In the genomic region with DNA sequence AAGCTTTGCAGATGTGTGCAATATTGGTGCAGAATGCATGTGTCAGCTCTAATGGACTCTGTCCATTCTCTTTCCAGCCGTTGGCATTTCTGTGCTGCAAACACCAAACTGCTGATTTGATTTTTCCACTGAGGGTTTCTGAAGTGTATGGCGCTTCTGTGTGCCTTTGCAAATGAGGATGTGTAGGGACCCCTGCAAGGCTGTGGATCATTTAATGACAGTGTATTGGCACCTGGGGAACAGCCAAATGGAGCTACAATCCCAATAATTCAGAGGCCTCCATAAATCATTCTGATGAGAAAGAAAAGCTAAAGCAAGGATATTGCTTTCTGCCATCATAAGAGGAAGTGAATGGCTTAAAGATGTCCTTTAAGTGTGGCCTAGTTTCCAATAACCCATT, we compare ENCODE assay signal across 20 mouse cellular contexts.
DNase-seq lines count a peak whose midpoint lies in the region; ATAC-seq and TF ChIP-seq lines count a peak whose summit lies in the region.
"Had no signal": no experiment of that assay in that cellular context is flagged by ENCODE, and none has a peak within 500 bp of the region (broad histone marks: within the 10 kb centered on the region; RNA-seq: fewer than 3 reads in every experiment).

No protein-coding gene starts in this region.

- no peaks in the 10 kb centered on the region for H3K36me3 ChIP-seq in hindbrain, embryonic 11.5 days (ENCODE audit: control insufficient read depth, insufficient read depth, low read length)
- no peaks in the 10 kb centered on the region for H3K36me3 ChIP-seq in hindbrain, embryonic 12.5 days
- no peaks in the 10 kb centered on the region for H3K36me3 ChIP-seq in CH12.LX (replicated peaks in 1 of 2; ENCODE audit: control insufficient read depth in 1 of 2, insufficient read depth in 1 of 2, low read length in 1 of 2)
- H3K36me3 ChIP-seq in hindbrain, postnatal 0 days (ENCODE audit: insufficient read depth, low read length): no peaks in the 10 kb centered on the region
- no peaks in the 10 kb centered on the region for H3K36me3 ChIP-seq in neural tube, embryonic 14.5 days (ENCODE audit: control insufficient read depth, insufficient read depth, low read length)
- H3K36me3 ChIP-seq: embryonic facial prominence, embryonic 13.5 days; heart, embryonic 13.5 days had no signal

- no peak overlapping the region for H3K4me3 ChIP-seq in hindbrain, embryonic 11.5 days (ENCODE audit: low read depth, low read length)
- H3K4me3 ChIP-seq in hindbrain, embryonic 12.5 days: no peak overlapping the region
- H3K4me3 ChIP-seq in CH12.LX (replicated peaks in 1 of 3; ENCODE audit: low read depth in 2 of 3, low read length in 2 of 3, poor library complexity in 1 of 3): no peak overlapping the region
- H3K4me3 ChIP-seq in hindbrain, postnatal 0 days (ENCODE audit: low read length): no peak overlapping the region
- no peak overlapping the region for H3K4me3 ChIP-seq in neural tube, embryonic 14.5 days (ENCODE audit: low read depth, low read length)
- H3K4me3 ChIP-seq: embryonic facial prominence, embryonic 13.5 days; forebrain, embryonic 13.5 days; gastrocnemius, adult 2 months; heart, embryonic 13.5 days had no signal

- TF ChIP-seq POLR2A in CH12.LX (IDR thresholded peaks at IDR 0.05; ENCODE audit: low read depth, low read length): no peak

- H3K4me2 ChIP-seq in hindbrain, embryonic 11.5 days (replicated peaks; ENCODE audit: low read depth, low read length): no peak overlapping the region
- H3K4me2 ChIP-seq in hindbrain, embryonic 12.5 days (replicated peaks): no peak overlapping the region
- H3K4me2 ChIP-seq in CH12.LX (ENCODE audit: insufficient read depth, low read depth, poor library complexity, severe bottlenecking): no peak overlapping the region
- no peak overlapping the region for H3K4me2 ChIP-seq in hindbrain, postnatal 0 days (ENCODE audit: low read depth, low read length)
- no peak overlapping the region for H3K4me2 ChIP-seq in neural tube, embryonic 14.5 days (ENCODE audit: low read depth, low read length)
- H3K4me2 ChIP-seq: embryonic facial prominence, embryonic 13.5 days; forebrain, embryonic 13.5 days; heart, embryonic 13.5 days had no signal

- in situ Hi-C loops in CH12.LX (cut with MboI; ENCODE audit: low pct_ligation_motif_present, low pct_unique_long_range_greater_than_20kb, low sequenced_read_pairs): no loop called here

- no peaks in the 10 kb centered on the region for H3K4me1 ChIP-seq in hindbrain, embryonic 11.5 days (replicated peaks; ENCODE audit: control insufficient read depth, insufficient read depth, low read length)
- H3K4me1 ChIP-seq in hindbrain, embryonic 12.5 days: no peaks in the 10 kb centered on the region
- H3K4me1 ChIP-seq in CH12.LX (ENCODE audit: control insufficient read depth in 1 of 2, insufficient read depth in 2 of 2): no peaks in the 10 kb centered on the region
- no peaks in the 10 kb centered on the region for H3K4me1 ChIP-seq in hindbrain, postnatal 0 days (ENCODE audit: insufficient read depth, low read length)
- 0 out of 2 replicates have a peak, but pooled peaks cover 2% of the 10 kb centered on the region for H3K4me1 ChIP-seq in neural tube, embryonic 14.5 days (ENCODE audit: control insufficient read depth, insufficient read depth, low read length)
- H3K4me1 ChIP-seq: embryonic facial prominence, embryonic 13.5 days; forebrain, embryonic 13.5 days; heart, embryonic 13.5 days had no signal

- H3K27ac ChIP-seq in hindbrain, embryonic 11.5 days (ENCODE audit: low read depth, low read length): no peak overlapping the region
- H3K27ac ChIP-seq in hindbrain, embryonic 12.5 days: no peak overlapping the region
- H3K27ac ChIP-seq in CH12.LX (ENCODE audit: insufficient read depth, low read depth): no peak overlapping the region
- no peak overlapping the region for H3K27ac ChIP-seq in hindbrain, postnatal 0 days
- no peak overlapping the region for H3K27ac ChIP-seq in neural tube, embryonic 14.5 days (ENCODE audit: low read depth, low read length)
- H3K27ac ChIP-seq: embryonic facial prominence, embryonic 13.5 days; forebrain, embryonic 13.5 days; gastrocnemius, adult 2 months; heart, embryonic 13.5 days had no signal

- H3K9me3 ChIP-seq in hindbrain, embryonic 11.5 days (ENCODE audit: control insufficient read depth, low read length): no peaks in the 10 kb centered on the region
- H3K9me3 ChIP-seq in hindbrain, embryonic 12.5 days (replicated peaks): no peaks in the 10 kb centered on the region
- no peaks in the 10 kb centered on the region for H3K9me3 ChIP-seq in CH12.LX (replicated peaks; ENCODE audit: low read length)
- H3K9me3 ChIP-seq in hindbrain, postnatal 0 days (ENCODE audit: low read length): no peaks in the 10 kb centered on the region
- no peaks in the 10 kb centered on the region for H3K9me3 ChIP-seq in neural tube, embryonic 14.5 days (ENCODE audit: control insufficient read depth, low read length)
- H3K9me3 ChIP-seq: embryonic facial prominence, embryonic 13.5 days; forebrain, embryonic 13.5 days; heart, embryonic 13.5 days had no signal

- dilution Hi-C loops in CH12.LX (cut with MboI; ENCODE audit: extremely low pct_ligation_motif_present, extremely low pct_unique_long_range_greater_than_20kb, low sequenced_read_pairs): no loop called here

- ATAC-seq in hindbrain, embryonic 11.5 days (ENCODE audit: low FRiP score): 0 out of 2 replicates have a peak, but pooled peaks have one; percentile 38
- no peak for ATAC-seq in hindbrain, embryonic 12.5 days (ENCODE audit: low FRiP score)
- no peak for ATAC-seq in hindbrain, postnatal 0 days
- ATAC-seq in neural tube, embryonic 14.5 days (ENCODE audit: low read depth): peak; percentile 87
- ATAC-seq: CD4-positive, CD25-positive, alpha-beta regulatory T cell, adult 4 months; forebrain, embryonic 13.5 days had no signal

- no peak for TF ChIP-seq EP300 in CH12.LX (IDR thresholded peaks at IDR 0.05; ENCODE audit: low read length)

- no peak for TF ChIP-seq CTCF in CH12.LX (conservative IDR thresholded peaks at IDR 0.05 in 1 of 2, IDR thresholded peaks at IDR 0.05 in 1 of 2; ENCODE audit: low read depth in 2 of 2, low read length in 2 of 2)
- no peak for TF ChIP-seq CTCF in hindbrain, postnatal 0 days (IDR thresholded peaks at IDR 0.05; ENCODE audit: low read depth)

- H3K9ac ChIP-seq in hindbrain, embryonic 11.5 days (ENCODE audit: low read depth, low read length): no peak overlapping the region
- no peak overlapping the region for H3K9ac ChIP-seq in hindbrain, embryonic 12.5 days
- H3K9ac ChIP-seq in CH12.LX (ENCODE audit: insufficient read depth, low read depth): no peak overlapping the region
- H3K9ac ChIP-seq in hindbrain, postnatal 0 days (replicated peaks; ENCODE audit: low read length): no peak overlapping the region
- no peak overlapping the region for H3K9ac ChIP-seq in neural tube, embryonic 14.5 days (replicated peaks; ENCODE audit: low read depth, low read length)
- H3K9ac ChIP-seq: embryonic facial prominence, embryonic 13.5 days; forebrain, embryonic 13.5 days; heart, embryonic 13.5 days had no signal

- H3K27me3 ChIP-seq in hindbrain, embryonic 11.5 days (ENCODE audit: control insufficient read depth, insufficient read depth, low read length): no peaks in the 10 kb centered on the region
- H3K27me3 ChIP-seq in hindbrain, embryonic 12.5 days: no peaks in the 10 kb centered on the region
- H3K27me3 ChIP-seq in CH12.LX (replicated peaks): peaks cover 7% of the 10 kb centered on the region
- no peaks in the 10 kb centered on the region for H3K27me3 ChIP-seq in hindbrain, postnatal 0 days (ENCODE audit: insufficient read depth, low read length)
- H3K27me3 ChIP-seq in neural tube, embryonic 14.5 days (ENCODE audit: control insufficient read depth, insufficient read depth, low read length): no peaks in the 10 kb centered on the region
- H3K27me3 ChIP-seq: embryonic facial prominence, embryonic 13.5 days; forebrain, embryonic 13.5 days; heart, embryonic 13.5 days had no signal

- DNase-seq in hindbrain, embryonic 11.5 days (ENCODE audit: low spot score): no peak
- DNase-seq in CH12.LX (ENCODE audit: extremely low read depth): no peak
- DNase-seq in hindbrain, postnatal 0 days (ENCODE audit: low spot score): peak; percentile 10
- no peak for DNase-seq in layer of hippocampus, adult 11-12 months (ENCODE audit: low spot score)
- no peak for DNase-seq in urinary bladder, postnatal 10 days (ENCODE audit: low spot score)
- DNase-seq: adrenal gland, postnatal 25 days; B cell, adult 2 months; cerebellum, adult 18-20 months; cerebellum, adult 9-11 months; cerebellum, postnatal 36 days; gastrocnemius, adult 2 months; gastrocnemius, postnatal 36 days; heart, adult 11 months; heart, postnatal 36 days had no signal

- TF ChIP-seq RAD21 in CH12.LX (IDR thresholded peaks at IDR 0.05; ENCODE audit: low read depth, low read length): no peak

- H3K79me2 ChIP-seq in CH12.LX (replicated peaks; ENCODE audit: control insufficient read depth, extremely low read depth, insufficient read depth, poor library complexity, severe bottlenecking): no peaks in the 10 kb centered on the region

- 53% methylated on average over 2 of the region's 2 CpGs for WGBS in hindbrain, embryonic 11.5 days
- WGBS in hindbrain, embryonic 12.5 days: 51% methylated on average over 2 of the region's 2 CpGs
- WGBS in hindbrain, postnatal 0 days: 52% methylated on average over 2 of the region's 2 CpGs
- 8% methylated on average over 2 of the region's 2 CpGs for WGBS in neural tube, embryonic 14.5 days

TF ChIP-seq in CH12.LX, 34 proteins besides CTCF, POLR2A, EP300 and RAD21:
- TF ChIP-seq MAFK (IDR thresholded peaks at IDR 0.05; ENCODE audit: insufficient replicate concordance, low read length) (peak; percentile 64; the same call in 1 of the 2 replicates), RCOR1 (conservative IDR thresholded peaks at IDR 0.05; ENCODE audit: low read depth, low read length) (no peak)

Comparison
In these comparisons a context has a peak if more than half of its experiments do, and no peak if none do; other contexts are left out.
1. ATAC-seq: peak in hindbrain, embryonic 11.5 days (single experiment) and neural tube, embryonic 14.5 days (single experiment); none in hindbrain, embryonic 12.5 days (single experiment) and hindbrain, postnatal 0 days (single experiment).